Mouse (Mus musculus) forebrain, postnatal 0 days (tissue): ENCODE results near the gene Prdm15. TPM values are rescaled to one million over a fixed set of nuclear protein-coding genes. Genes with fewer than 3 reads are reported as not detected.

Experiments
- ATAC-seq: fragments of 200-750 bp; cut with Nextera tagmentation; 2 replicates; pipeline ENCODE4 v1.8.0; 2017; ENCODE audit warnings: mild to moderate bottlenecking, moderate library complexity
- DNase-seq: peaks from one replicate; pipeline ENCODE4 v3.0.0-alpha.2; 2015
- H3K27ac ChIP-seq: fragments of 300-500 bp; sonication (generic); 2 replicates; pipeline ENCODE4 v1.5.1; 2014; ENCODE audit warnings: low read depth, mild to moderate bottlenecking, antibody characterized with exemption, low read length, moderate library complexity, mixed read lengths
- H3K27me3 ChIP-seq: fragments of 300-500 bp; sonication (generic); 2 replicates; pipeline ENCODE4 v1.6.1; 2014; ENCODE audit warnings: mild to moderate bottlenecking, low read length, mixed read lengths; ENCODE audit not compliant: insufficient read depth
- H3K36me3 ChIP-seq: fragments of 300-500 bp; sonication (generic); 2 replicates; pipeline ENCODE4 v1.6.1; 2014; ENCODE audit warnings: mild to moderate bottlenecking, moderate library complexity; ENCODE audit not compliant: insufficient read depth
- H3K4me1 ChIP-seq: fragments of 300-500 bp; sonication (generic); 2 replicates; pipeline ENCODE4 v1.6.1; 2014; ENCODE audit warnings: antibody characterized with exemption; ENCODE audit not compliant: insufficient read depth
- H3K4me2 ChIP-seq: fragments of 300-500 bp; sonication (generic); 2 replicates; pipeline ENCODE4 v1.6.1; 2014; ENCODE audit warnings: low read depth, mild to moderate bottlenecking, moderate library complexity
- H3K4me3 ChIP-seq: fragments of 300-500 bp; sonication (generic); 2 replicates; pipeline ENCODE4 v1.5.1; 2014; ENCODE audit warnings: low read depth, low read length, mixed read lengths
- H3K9ac ChIP-seq: fragments of 300-500 bp; sonication (generic); 2 replicates; pipeline ENCODE4 v1.6.1; 2014; ENCODE audit warnings: mild to moderate bottlenecking
- H3K9me3 ChIP-seq: fragments of 300-500 bp; sonication (generic); 2 replicates; pipeline ENCODE4 v1.6.1; 2016; ENCODE audit warnings: low read length
- CTCF ChIP-seq: sonication (generic); IDR thresholded peaks from 2 replicates; pipeline ENCODE4 v1.5.1; 2016; ENCODE audit warnings: antibody characterized with exemption, control low read depth, low read depth
- WGBS: fragments of 180-500 bp; shearing (Covaris S2); extraction: QIAGEN DNeasy Blood & Tissue Kit; methylation state at CpG from one replicate; pipeline ENCODE4 v1.1.7; 2014; 5-methylcytosine and 5-hydroxymethylcytosine counted together
- microRNA-seq, 2 experiments: library from miRNA; unstranded; fragments of <30 nt; microRNA quantifications; one replicate each; pipeline ENCODE4; 2016
- polyA plus RNA-seq: library from polyadenylated mRNA; unstranded; fragments of >200 nt; fragmentation: Nextera tagmentation; extraction: Ambion mirVana; gene quantifications from 2 replicates; pipeline ENCODE4 v1.2.1, GENCODE M21; 2015
- total RNA-seq: library from RNA; depleted of rRNA; stranded (reverse); fragments of >200 nt; gene quantifications from 2 replicates; pipeline ENCODE4 v1.2.3, GENCODE M21; 2014; rRNA removed

The Prdm15 gene
- total and polyA plus RNA-seq, 2 experiments from 2014 or later: 4.2 to 18.3 TPM

DNA sequence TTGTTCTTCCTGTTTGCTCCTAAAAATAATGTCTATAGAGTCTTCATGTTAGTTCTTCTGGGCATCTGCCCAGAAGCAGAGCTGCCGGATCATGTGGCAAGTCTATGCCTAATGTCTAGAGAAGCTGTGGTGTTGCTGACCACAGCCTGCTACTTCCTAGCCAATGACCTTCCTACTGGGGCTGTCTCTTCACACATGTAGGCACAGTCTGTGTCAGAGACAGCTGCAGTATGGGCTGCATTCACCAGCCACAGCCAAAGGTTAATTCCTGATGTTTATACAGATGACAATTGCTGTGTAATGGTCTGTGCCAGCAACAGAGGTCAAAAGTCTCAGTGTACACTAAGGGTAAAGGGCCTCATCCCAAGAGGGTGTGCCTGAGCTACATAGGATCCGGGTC lies 95.2 kb downstream of the Prdm15 start:
- Histone ChIP-seq H3K4me1 (no peaks in the 10 kb centered on the region), H3K9me3 (no peaks in the 10 kb centered on the region), H3K9ac (no peak overlapping the region), H3K27me3 (peaks cover 6% of the 10 kb centered on the region), H3K36me3 (no peaks in the 10 kb centered on the region), H3K27ac (no peak overlapping the region), H3K4me2 (no peak overlapping the region), H3K4me3 (no peak overlapping the region)
- no peak for ATAC-seq
- WGBS: 89% methylated on average over 2 of the region's 2 CpGs
- no peak for DNase-seq
- no peak for TF ChIP-seq CTCF

DNA sequence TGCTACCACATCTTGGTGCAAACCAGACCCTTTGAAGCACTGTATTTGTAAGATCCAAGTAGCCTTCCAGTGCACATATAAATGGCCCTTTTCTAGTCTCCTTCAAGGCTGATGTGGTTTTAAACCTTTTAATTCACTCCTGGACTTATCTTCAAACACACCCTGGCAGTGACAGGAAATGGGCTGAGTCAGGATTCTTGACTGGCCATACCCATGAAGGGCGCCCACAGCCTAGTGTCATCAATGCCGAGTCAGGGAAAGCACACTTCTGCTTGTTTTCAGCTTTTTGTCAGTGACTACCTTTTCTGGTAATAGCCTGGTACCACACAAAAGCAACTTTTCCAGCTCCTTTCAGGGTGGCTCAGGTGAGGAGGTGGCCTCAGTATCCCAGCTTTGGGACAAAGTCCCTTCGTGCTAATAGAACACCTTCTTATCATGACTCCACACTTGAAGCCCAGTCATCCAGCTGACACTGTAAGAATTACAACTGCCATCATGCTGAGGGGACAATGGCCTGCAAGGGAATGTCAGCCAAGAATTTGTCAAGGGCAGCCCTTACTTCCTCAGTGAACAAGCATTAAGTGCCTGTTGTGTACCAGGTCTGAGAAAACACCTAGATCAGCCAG lies 99.2 kb downstream of the Prdm15 start:
- no peak for TF ChIP-seq CTCF
- H3K9me3 ChIP-seq: no peaks in the 10 kb centered on the region
- H3K9ac ChIP-seq: no peak overlapping the region
- H3K4me3 ChIP-seq: no peak overlapping the region
- H3K4me2 ChIP-seq: no peak overlapping the region
- H3K27ac ChIP-seq: no peak overlapping the region
- H3K4me1 ChIP-seq: no peaks in the 10 kb centered on the region
- DNase-seq (no peak), ATAC-seq (no peak)
- H3K36me3 ChIP-seq: no peaks in the 10 kb centered on the region
- 91% methylated on average over 3 of the region's 3 CpGs for WGBS
- no peaks in the 10 kb centered on the region for H3K27me3 ChIP-seq

DNA sequence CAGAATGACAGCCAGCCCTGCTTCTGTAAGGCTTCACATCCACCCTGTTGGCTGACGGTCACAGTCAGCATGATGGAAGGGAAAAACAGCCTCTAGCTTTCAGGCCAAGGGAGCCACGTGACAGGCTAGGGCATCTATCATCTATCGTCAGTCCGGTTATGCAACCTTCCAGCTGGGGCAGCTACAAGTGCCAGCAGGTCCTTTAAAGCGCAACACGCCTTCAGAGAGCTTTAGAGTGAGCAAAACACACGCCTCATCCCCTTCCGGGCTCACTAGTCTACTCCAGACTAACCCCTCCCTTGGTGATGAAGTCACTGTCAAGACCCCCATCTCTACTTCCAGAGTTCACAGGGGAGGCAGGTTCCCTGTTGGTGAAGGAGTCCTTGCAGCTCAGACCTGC lies 99.8 kb downstream of the Prdm15 start:
- WGBS: 81% methylated on average over 8 of the region's 8 CpGs
- DNase-seq (no peak), ATAC-seq (no peak)
- Histone ChIP-seq H3K4me3 (no peak overlapping the region), H3K9ac (no peak overlapping the region), H3K4me2 (no peak overlapping the region), H3K4me1 (no peaks in the 10 kb centered on the region), H3K36me3 (no peaks in the 10 kb centered on the region), H3K27ac (no peak overlapping the region), H3K27me3 (no peaks in the 10 kb centered on the region), H3K9me3 (no peaks in the 10 kb centered on the region)
- TF ChIP-seq CTCF: no peak

- WGBS: 92% methylated on average over 6 of the region's 6 CpGs
Measured at GRCm38 (mm10) chr16:97748421-97748820, 103.2 kb downstream of the Prdm15 start.

More at GRCm38 (mm10) chr16:97748421-97748820, 103.2 kb downstream of the Prdm15 start:
- no peaks in the 10 kb centered on the region for H3K36me3 ChIP-seq
- H3K4me2 ChIP-seq: no peak overlapping the region
- H3K4me3 ChIP-seq: no peak overlapping the region
- H3K9me3 ChIP-seq: no peaks in the 10 kb centered on the region
- DNase-seq: no peak
- H3K27me3 ChIP-seq: no peaks in the 10 kb centered on the region
- H3K27ac ChIP-seq: no peak overlapping the region
- H3K9ac ChIP-seq: no peak overlapping the region
- no peak for ATAC-seq
- TF ChIP-seq CTCF: no peak
- no peaks in the 10 kb centered on the region for H3K4me1 ChIP-seq

Small RNA genes lying within 50 kb of the gene (microRNA-seq; reads per million reads assigned to microRNA genes)
- gene Mir6964: 0 to 0.24 reads per million in 2 experiments

Other genes with a start within 250 kb of the Prdm15 start
- 0.10 and 0.15 TPM in 2 replicates for gene Tmprss2, start 240.7 kb downstream of the Prdm15 start, total RNA-seq
- gene Tmprss2, start 240.7 kb downstream of the Prdm15 start, polyA plus RNA-seq: 0.15 and 0.16 TPM in 2 replicates
- 1.0 and 1.6 TPM in 2 replicates for gene Ripk4, start 88.1 kb downstream of the Prdm15 start, total RNA-seq
- 0.83 and 0.93 TPM in 2 replicates for gene Ripk4, start 88.1 kb downstream of the Prdm15 start, polyA plus RNA-seq
- 13.3 and 23.0 TPM in 2 replicates for gene C2cd2, start 110.7 kb upstream of the Prdm15 start, total RNA-seq
- gene C2cd2, start 110.7 kb upstream of the Prdm15 start, polyA plus RNA-seq: 10.3 and 11.9 TPM in 2 replicates
- gene Zbtb21, start 110.8 kb upstream of the Prdm15 start, total RNA-seq: 29.7 and 32.9 TPM in 2 replicates
- 9.0 and 9.1 TPM in 2 replicates for gene Zbtb21, start 110.8 kb upstream of the Prdm15 start, polyA plus RNA-seq
- gene B230307C23Rik, start 145.5 kb upstream of the Prdm15 start, total RNA-seq: 20.5 and 24.2 TPM in 2 replicates
- gene B230307C23Rik, start 145.5 kb upstream of the Prdm15 start, polyA plus RNA-seq: 22.4 and 23.2 TPM in 2 replicates
- 6.8 and 10.2 TPM in 2 replicates for gene A630089N07Rik, start 230.6 kb upstream of the Prdm15 start, total RNA-seq
- gene A630089N07Rik, start 230.6 kb upstream of the Prdm15 start, polyA plus RNA-seq: 6.5 and 8.0 TPM in 2 replicates